Mouse (Mus musculus): ENCODE data around the gene Dcst2. TPM values are rescaled to one million over a fixed set of nuclear protein-coding genes. Genes with fewer than 3 reads are reported as not detected.

Gene Dcst2
- total RNA-seq, 1 experiment from 2014 or later = not detected

GRCm38 (mm10) chr3:89384331-89385076, 22.7 kb downstream of the Dcst2 start:
- no peak for ATAC-seq (replicated peaks; ENCODE audit: low read depth, poor library complexity, severe bottlenecking)

DNA sequence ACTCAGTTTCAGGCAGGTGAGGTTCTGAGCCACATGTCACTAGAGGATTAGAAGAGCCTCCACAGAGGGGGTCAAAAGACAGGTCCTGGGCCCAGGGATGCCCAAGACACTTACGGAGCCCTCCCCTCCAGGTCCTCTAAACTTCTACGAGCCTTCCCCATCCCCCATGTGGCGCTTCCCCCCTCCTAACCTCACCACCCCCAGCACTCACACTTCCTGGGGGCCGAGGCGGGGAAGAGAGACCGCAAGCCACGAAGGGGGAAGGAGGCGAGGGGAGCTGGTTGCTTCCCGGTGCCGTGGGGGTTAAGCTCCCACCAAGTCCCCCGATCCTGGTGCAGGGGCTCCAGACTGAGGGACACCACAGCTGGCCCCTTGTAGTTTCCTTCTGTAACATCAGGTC, 23.7 kb downstream of the Dcst2 start:
- no peak; the same call in 1 of the 2 replicates for ATAC-seq (replicated peaks; ENCODE audit: low read depth, poor library complexity, severe bottlenecking)

- no peak for ATAC-seq (replicated peaks; ENCODE audit: low read depth, poor library complexity, severe bottlenecking)
Measured at GRCm38 (mm10) chr3:89386438-89387420, 25.0 kb downstream of the Dcst2 start.

- peak; percentile 31 for ATAC-seq (replicated peaks; ENCODE audit: low read depth, poor library complexity, severe bottlenecking)
Measured at GRCm38 (mm10) chr3:89387632-89388031, 25.9 kb downstream of the Dcst2 start.

GRCm38 (mm10) chr3:89388134-89388881, 26.5 kb downstream of the Dcst2 start:
- ATAC-seq (replicated peaks; ENCODE audit: low read depth, poor library complexity, severe bottlenecking) = peak; percentile 20; the same call in 1 of the 2 replicates

DNA sequence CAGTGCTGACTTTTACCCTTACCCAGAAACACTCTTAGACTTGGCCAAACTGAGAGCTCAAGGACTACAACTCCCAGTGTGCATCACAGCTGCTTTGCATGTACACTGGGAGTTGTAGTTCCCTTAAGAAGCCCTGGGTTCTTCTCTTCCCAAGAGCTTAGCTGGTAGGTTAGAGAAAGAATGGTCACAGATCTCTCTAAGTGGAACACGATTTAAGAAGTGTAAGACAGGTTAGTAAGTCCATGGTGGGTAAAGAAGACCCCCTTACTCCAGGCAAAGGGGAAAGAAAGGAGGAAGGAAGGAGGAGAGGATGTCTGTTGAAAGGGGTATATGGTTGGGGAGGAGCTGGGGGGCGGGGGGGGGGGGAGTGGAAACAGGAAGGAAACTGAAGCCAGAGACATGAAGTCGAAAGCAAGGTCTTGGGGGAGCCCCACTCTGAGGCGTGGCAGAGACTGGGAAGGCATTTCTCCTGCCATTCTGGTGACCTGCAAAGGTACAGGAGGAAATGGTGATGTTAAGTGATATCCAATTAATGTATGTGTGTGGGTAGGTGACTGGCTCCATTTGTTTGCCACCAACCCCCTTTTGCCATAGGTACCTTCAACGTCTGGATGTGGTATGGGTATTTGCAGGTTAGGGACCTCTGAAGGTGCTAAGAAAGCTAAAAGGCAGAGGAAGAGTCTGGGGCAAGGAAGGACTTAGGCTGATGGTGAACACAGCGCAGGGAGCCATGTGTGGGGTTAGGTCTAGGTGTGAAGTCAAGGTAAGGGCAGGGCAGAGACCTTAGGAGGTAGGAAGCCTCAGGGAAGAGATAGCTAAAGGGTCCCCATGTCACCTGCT, 27.3 kb downstream of the Dcst2 start:
- no peak for ATAC-seq (replicated peaks; ENCODE audit: low read depth, poor library complexity, severe bottlenecking)

GRCm38 (mm10) chr3:89390111-89390515, 28.3 kb downstream of the Dcst2 start:
- no peak for ATAC-seq (replicated peaks; ENCODE audit: low read depth, poor library complexity, severe bottlenecking)

DNA sequence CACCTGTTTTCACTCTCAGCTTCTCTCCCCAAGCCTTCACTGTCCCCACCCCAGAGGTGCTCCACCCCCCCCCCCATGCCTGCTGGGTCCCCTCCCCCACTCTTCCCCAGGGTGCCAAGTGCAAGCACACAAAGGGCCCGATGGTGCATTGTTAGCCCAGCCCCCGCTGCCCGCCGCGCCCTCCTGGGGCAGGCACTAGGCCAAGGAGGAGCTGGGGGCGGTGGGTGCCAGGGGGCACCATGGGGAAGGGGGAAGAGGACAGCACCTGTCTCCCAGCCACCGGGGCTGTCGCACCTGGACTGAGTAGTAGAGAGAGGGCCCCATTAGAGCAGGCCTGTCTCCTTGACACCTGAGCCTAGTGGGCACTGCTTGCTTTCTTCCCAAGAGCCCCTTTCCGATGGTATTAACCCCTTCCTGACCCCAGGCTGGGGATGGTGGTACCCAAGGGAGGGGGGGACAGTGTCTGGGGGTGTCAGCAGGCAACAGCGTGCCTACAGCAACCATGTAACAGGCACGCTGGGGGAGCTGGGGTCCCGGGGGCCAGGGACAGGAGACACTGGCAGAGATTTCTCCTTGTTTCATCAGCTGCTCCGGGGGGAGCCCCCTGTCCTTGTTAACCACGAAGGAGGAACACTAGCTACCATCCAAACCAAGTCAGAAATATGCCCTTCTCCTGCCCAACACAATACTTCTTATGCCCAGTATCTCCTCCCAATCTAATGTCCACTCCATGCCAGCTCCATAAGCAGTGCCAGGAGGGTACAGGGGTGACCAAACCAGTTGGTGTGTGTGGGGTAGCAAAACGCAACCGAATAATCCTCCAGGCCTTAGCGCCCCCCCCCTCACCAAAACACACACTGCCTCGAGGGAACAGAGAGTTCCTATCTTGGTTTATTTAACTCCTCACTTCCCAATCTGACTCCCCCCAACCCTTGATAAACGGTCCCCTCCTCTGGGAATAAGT, 29.2 kb downstream of the Dcst2 start:
- ATAC-seq (replicated peaks; ENCODE audit: low read depth, poor library complexity, severe bottlenecking) = no peak

GRCm38 (mm10) chr3:89391663-89392511, 30.1 kb downstream of the Dcst2 start:
- ATAC-seq (replicated peaks; ENCODE audit: low read depth, poor library complexity, severe bottlenecking) = no peak

DNA sequence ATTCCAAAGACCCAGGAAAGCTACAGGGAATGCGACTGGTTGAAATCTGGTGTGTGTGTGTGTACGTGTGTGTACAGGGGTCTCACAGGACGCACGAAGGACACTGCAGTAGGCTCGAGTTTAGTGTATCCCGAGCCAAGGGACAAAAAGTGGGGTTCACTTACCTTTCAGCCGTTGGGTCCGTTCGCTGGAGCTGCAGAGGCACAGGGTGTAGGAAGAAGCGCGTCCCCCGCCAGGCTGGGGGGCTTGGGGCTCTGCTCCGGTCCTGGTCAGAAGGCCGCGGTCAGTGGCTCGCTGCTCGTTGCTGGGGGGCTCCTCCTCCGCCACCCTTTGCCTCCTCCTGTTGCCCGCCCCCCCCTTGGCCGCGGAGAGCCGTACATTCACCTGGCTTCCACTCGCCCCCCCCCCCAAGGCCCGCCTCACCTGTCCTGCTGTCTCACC, 31.1 kb downstream of the Dcst2 start:
- ATAC-seq (replicated peaks; ENCODE audit: low read depth, poor library complexity, severe bottlenecking) = no peak

DNA sequence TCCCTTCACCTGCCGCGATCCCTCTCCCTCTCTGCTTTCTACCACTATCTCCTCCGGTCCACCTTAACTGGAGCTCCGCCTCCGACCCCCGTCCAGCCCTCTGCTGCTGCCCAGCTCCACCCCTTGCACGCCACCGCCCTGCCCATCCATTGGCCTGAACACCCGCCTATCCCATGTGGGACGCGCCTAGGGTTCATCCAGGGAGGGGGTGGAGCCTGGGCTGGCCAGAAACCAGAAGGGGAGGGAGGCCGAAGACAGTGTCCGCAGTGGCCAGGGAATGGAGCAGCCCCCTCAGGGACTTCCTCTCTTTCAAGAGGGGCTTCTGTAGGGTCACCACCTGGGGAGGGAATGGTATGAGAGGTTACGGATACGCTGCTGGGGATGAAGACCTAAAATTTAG, 31.8 kb downstream of the Dcst2 start:
- ATAC-seq (replicated peaks; ENCODE audit: low read depth, poor library complexity, severe bottlenecking) = peak; percentile 79

DNA sequence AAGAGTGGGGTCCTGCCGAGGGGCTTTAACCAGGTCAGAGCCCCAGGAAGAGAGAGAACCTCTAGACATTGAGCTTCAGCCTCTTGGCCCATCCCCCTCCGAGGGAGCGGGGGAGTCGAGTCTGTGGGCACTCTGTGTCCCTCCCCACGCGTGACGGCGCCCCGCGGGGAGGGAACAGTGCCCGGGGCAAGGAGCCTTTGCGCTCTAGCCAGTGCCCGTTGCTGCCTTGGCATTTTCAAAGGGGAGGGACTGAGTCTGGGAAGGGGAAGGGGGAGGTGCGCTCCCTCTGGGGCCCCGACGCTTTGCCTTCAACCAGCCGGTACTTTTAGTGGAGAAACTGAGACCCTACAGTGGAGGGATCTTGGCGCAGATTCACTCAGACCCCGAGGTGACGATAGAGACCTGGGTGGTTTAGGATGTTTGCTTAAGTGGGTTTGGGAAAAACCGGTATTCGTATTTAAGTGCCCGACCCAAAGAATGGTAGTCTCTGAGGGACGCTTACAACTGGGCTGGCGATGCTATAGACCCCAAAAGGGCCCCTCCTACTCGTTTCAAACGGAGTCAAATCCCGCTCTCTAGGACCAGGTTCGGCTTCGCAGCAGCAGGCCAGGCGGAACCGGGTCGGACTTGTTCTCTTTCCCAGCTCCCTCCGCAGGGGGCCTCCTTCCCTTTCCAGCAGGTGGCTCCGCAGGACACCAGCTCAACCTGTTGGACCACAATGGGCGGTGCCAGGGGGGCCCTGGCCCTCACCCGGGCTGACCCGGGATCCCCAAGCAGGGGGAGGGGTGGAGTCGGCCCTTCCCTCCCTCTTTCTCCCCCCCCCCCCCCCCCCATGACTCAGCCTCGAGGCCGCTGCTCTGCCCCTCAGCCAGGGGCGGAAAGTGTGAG, 32.5 kb downstream of the Dcst2 start, which contains the start of gene Zbtb7b:
TSS of gene Zbtb7b (minus strand) at position 771 of the 888 bp plus-strand sequence.
- peak; percentile 62 for ATAC-seq (replicated peaks; ENCODE audit: low read depth, poor library complexity, severe bottlenecking)

GRCm38 (mm10) chr3:89394894-89395256, 33.1 kb downstream of the Dcst2 start:
- ATAC-seq (replicated peaks; ENCODE audit: low read depth, poor library complexity, severe bottlenecking) = peak; percentile 12

DNA sequence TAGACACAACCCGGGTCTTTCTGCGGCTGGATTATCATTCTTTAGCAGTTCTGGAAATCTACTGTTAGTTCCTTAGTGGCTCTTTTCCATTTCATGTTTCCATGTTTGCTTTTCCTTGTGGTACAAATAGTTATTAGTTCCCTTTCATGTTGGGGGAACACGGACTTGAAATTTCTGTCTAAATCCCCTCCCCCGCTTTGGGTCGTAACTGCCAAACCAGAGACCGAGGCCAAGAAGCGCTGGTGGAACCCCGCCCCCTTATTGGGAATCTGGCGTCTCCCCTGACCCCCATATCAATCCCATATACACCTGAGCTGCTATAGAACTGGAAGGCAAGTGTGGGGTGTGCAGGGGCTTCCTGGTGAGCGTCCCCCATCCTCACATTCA, 33.6 kb downstream of the Dcst2 start:
- ATAC-seq (replicated peaks; ENCODE audit: low read depth, poor library complexity, severe bottlenecking) = no peak

GRCm38 (mm10) chr3:89395806-89396653, 34.3 kb downstream of the Dcst2 start:
- ATAC-seq (replicated peaks; ENCODE audit: low read depth, poor library complexity, severe bottlenecking) = 0 out of 2 replicates have a peak, but pooled peaks have one; percentile 20

All from common myeloid progenitor, adult 5-6 weeks (primary cell).